Mouse (Mus musculus) cerebellum, adult 11 months (tissue): ENCODE results near the gene Pcbd1.

Source experiments
- DNase-seq: peaks from one replicate; pipeline ENCODE4 v3.0.0; 2022

The Pcbd1 gene

DNA sequence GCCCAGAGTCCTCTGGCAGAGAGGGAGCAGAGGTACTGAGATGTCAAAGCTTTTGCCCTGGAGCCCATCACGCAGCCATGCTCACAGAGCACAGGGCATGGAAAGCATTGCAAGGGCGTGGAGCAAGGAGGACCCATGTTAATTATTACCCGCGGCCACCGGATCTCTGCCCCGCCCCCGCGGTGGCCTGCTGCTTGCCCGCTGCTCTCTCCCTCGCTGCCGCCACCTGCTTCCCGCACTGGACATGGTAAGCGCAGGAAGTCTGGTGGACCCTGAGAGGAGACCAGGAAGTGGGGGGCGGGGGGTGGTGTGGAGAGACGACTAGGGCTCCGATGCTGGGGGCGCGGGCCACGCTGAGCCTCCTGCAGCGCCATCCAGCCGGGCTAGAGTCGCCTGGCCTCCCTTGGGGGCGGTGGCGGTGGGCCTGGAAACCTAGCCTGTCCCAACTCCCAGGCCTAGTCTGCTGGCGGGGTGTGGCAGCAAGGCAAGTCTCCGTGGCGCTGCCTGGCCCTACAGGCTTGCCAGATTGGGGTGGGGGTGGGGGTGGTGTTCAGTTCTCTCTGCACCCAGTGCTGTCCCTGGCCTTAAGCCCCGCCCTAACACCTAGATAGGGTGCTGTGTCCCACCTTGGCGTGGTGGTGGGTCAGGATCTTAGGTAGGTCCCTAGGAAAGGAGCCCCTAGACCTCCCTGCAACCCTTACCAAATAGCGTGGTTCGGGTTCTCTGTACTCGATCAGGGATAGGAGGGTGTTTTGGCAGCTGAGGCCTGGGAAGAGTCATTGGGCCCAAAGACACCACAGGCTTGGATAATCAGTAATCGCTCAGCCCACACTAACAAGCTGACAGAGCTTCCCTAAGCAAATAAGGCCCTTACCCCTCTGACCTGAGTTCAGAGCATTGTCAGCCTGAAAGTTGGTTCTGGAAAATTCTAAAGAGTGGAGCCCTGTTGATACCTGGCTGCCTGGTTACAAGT, at the start of gene Pcbd1:
Gene Pcbd1, plus strand, starts transcription at position 162 of the 973 bp plus-strand sequence.
- DNase-seq: peak; percentile 44

DNA sequence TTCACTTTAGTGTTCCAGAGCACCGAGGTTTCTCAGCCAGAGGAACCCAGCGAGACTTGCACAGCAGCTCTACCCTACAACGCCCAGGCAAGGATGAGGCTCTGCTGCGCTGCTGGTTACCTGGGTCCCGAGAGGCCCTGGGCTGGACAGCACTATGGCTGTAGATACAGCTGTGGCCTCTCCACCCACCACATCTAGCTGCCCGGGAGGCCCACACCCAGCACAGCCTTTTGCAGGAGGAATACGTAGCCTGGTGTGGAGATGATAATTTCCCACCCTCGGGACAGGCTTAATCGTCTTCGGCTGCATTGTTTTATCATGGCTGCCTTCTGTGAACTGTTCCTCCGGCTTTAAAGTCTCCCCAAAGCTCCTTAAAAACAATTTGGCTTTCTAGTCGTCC, 49.5 kb upstream of the Pcbd1 start:
- DNase-seq: no peak

DNA sequence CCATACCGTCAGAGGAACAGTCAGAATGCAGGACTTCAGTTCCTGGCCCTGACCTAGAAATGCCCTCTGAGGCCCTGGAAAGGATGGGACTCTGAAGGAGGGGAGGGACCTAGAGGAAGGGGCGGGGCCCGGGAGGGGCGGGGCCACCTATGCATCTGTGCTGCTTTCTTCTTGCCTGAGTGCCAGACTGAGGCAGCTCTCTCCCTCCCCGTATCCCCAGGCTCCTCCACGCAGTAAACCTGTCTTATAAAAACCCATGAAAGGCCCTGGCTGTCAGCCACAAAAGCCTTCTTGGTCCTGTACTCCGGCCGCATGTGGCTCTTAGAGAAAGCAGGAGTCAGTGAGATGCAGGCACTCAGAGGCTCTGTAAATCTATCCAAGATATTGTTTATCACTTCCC, 44.0 kb upstream of the Pcbd1 start:
- DNase-seq: no peak

DNA sequence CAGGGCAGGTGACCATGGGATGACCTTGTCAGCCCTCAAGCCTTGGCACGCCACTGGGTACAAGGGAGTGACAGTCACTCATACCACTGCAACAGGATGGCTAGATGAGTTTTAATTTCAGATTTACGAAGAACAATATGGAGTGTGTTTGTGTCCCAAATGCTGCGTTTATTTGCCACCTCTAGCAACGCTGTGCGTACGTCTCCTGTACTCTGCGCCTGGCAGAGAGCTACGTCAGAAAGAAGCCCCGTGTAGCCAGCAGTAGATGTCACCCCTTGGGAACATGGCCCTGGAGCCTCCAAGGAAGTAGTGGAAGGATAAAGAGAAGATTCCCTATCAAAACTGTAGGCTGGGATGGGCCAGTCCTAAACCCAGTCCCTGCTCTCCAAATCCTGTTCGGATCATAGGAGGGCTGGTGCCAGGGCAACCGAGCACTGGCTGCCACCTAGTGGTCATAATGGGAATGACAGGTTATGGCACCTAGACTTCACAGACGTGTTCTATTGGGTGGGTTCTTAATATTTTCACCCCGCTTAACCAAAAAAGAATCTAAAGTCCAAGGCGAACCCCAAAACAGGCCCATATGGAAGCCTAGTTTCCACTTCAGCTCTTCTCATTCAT, 37.0 kb upstream of the Pcbd1 start:
- DNase-seq: peak; percentile 64

DNA sequence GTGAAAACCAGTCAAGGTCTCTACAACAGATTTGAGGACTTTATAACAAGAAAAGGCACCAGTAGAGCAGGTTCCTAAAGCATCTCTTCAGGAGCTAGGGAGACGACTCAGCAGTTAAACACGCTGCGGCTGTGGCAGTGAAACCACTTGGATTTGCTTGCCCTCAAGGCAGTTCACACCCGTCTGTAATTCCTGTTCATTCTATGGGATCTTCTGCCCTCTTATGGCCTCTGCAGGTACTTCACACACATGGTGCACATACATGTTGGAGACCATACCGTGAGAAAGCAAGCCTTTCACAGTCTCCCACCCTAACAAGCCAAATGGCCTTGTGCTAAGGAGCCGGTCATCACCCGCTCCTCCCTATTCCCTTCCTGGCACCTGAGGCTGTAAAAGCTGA, 32.5 kb upstream of the Pcbd1 start:
- DNase-seq: no peak

DNA sequence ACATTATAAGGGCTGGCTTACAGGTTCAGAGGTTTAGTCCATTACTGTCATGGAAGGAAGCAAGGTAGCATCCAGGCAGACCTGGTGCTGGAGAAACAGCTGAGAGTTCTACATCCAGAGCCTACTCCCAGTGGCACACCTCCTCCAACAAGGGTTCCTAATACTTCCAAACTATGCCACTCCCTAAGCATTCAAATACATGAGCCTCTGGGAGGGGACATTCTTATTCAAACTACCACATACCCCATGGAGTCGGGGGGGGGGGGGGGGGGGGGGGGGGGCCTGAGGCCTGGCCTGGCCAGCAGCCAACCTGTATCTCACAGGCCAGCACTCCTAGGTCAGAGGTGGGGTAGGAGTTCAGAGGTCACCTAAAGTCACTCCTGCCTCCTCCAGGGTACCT, 30.0 kb upstream of the Pcbd1 start:
- no peak for DNase-seq

DNA sequence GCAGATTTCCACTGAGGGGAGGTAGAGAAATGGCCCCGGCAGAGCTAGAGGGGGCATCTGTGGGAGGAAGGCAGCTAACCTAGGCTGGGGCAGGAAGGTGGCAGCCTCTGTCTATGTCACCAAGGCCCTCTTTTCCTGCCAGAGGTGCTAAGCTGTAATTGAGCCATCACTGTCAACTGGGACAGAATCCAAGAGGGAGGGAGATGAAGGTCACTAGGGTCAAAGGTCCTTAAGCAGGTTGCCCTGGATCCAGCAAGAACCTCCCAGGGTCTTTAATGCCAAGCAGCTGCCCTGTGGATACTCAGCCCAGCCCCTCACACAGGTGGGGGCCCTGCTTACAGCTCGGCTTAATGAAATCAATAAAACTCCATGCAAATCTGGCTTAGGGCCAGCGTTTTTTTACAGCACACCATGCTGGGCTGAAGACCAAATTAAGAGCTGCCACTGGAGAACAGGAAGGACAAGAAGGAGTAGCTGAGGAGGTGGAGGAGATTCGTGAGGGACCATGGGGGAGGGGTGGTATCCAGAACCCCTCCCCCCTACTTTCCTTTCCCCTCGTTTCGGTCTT, 29.5 kb upstream of the Pcbd1 start:
- no peak for DNase-seq

DNA sequence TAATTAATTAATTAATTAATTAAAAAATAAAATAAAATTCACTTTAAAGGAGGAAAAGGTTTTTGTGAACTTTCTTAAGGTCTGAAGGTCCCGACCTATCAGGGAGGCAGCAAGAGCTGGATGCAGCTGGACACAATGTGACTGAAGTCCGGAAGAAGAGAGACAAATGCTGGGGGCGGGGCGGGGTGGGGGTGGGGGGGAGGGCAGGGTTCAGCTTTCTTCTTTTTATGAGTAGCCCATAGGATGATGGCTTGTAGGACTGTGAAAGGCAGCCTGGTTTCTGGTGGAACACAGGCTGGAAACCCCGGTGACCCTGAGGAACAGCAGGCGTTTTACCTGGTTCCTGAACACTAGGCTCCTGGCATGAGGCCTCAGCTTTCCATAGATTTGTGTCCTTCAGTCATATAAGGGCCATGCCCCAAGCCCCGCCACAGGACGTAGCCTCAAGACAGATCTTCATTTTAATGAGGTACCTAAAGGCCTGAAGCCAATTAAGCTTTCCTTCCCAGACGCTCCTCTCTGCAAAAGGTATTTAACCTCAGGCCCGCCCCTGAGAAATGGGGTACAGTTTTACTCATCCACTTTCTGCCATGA, 25.8 kb upstream of the Pcbd1 start:
- no peak for DNase-seq

DNA sequence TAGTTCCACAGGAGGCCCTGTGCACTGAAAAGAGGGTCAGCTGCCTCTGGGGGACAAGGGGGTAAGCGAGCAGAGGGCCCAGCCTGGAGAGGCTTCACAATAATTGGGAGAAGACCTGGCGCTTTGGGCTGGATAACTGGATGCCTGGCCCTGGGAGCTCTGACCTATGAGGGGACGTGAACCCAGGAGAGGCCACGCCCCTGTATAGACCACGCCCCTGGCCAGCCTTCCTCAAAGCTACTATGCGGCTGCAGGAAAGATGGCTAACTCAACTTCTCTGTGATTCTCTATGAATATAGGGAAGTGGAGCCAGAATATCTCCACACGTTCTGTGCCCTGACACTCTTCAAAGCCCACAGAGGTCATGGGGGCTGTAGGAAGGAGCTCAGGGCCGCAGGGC, 24.5 kb upstream of the Pcbd1 start:
- no peak for DNase-seq

DNA sequence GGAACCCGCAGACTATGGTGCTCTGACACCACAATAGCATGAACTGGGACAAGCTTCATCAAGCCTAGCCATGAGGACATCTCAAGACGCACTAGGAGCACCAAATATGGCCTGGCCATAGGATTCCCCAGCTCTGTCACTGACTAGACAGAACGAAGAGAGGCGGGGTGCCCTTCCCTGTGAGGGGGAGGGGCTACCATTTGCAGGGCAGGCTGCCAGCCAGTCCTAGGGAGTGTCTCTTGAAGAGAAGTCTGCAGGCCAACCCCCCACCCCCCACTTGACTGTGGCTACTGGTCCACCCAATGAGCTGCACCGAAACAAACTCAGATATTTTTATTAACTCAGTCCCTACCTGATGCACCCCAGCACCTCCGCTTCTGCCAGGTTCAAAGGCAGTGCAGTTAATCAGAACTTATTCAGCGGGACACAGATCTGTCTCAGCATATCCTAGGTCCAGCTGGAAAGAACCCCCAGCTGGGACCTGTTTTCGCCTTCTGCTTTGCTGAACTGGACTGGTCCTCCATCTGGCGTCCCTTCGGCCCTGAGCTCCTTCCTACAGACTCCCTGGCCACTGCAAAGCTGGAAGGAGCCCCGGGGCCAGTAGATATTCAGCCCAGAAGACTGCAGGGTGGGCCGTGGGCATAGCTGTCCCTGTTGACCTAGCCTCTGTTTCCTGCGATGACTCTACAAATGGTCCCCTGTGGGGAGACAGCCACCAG, 23.7 kb upstream of the Pcbd1 start:
- DNase-seq: peak; percentile 33

DNA sequence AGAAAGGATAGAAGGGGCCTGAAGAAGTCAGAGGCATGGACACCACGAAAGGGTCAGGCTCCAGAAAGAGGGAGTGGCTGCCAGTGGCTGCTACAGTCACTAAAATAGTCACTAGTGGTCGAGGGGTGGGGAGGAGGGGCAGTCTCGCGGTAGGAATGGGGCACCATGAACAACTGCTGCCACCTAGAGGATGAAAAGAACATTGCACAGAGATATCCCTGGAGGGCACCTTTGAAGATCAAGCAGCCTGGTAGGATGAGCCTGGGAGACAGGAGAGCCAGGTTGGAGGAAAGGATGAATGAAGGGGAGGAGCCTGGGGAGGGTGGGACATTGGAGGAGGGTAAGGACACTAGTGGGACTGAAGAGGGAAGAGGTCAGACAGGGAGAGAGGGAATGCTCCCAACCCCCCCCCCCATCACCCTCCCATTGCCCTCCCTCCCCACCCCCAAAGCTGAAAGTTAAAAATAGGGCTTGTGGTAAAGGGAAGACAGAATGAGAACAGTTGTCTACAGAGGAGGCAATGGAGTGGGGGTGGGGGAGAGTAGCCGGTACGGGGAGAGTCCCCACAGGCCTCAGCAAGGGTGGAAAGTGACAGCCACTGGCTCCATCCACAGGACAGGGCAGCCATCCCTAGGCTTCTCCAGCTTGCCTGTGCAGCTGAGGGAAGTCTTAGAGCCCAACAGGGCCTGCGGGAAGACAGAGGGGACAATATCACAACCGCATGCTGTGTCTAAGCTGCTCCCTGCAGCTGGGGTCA, 20.5 kb upstream of the Pcbd1 start:
- peak; percentile 39 for DNase-seq

DNA sequence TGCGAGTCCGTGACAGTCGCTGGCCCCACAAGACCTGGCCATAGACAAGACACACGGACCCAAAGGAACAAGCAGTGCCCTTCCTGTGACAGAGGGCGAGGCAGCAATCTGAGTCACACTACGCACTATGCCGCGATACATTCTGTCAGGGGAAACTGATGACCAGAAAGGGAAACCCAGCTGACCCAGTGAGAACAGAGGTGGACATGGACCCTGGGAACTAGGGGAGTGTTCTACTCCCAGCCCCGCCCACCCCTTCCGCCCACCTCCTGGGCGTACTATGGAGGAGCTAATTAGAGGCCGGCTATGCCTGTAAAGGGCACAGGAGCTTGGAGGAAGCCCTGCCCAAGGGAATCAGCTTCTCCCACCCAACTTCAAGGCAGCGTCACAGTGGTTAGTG, 19.9 kb upstream of the Pcbd1 start:
- DNase-seq: no peak

DNA sequence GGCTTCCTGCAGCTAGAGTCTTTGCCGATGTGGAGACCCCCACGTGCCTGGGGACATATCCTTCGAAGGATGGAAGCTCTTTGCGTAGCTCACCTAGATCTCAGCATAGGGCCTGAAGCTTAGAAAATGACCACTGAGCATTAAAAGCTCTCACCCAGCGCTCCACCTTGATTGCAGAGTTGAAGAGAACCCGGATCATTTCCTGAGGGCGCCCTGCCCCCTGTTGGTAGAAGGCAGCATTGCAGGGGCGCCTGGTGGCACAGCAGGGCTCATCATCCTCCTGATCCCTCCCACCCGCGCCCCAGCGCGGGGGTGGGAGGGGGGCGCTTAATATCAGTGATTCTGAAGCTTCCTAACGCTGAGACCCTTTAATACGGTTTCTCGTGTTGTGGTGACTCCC, 16.8 kb upstream of the Pcbd1 start:
- DNase-seq: peak; percentile 55

DNA sequence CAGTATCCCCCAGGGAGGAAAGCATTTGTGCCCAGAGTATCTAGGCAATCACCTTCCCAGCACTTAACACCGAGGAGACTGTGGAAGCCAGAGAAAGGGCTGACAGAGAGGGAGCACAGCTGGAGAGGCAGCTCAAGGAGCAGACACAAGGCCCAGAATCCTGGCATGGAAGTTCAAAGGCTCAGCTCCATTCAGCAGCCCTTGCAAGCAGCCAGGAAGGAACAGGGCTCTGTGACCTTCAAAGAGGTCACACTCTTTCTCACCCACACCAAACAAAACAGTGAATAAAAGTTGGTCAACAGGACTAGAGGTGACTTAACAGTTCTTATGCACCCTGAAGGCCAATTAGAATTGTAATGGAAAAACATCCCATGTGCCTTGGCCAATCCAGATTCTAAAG, 14.5 kb upstream of the Pcbd1 start:
- no peak for DNase-seq

DNA sequence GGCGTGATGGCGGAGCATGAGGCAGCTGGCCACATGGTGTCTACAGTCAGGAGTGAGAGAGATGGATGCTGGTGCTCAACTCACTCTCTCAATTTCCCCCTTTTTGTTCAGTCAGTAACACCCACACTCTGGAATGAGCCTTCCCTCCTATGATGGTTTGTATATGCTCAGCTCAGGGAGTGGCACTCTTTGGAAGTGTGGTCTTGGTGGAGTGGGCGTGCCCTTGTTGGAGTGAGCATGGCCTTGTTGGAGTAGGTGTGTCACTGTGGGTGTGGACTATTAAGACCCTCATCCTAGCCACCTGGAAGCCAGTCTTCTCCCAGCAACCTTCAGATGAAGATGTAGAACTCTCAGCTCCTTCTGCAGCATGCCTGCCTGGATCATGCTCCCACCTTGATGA, 13.5 kb upstream of the Pcbd1 start:
- no peak for DNase-seq

DNA sequence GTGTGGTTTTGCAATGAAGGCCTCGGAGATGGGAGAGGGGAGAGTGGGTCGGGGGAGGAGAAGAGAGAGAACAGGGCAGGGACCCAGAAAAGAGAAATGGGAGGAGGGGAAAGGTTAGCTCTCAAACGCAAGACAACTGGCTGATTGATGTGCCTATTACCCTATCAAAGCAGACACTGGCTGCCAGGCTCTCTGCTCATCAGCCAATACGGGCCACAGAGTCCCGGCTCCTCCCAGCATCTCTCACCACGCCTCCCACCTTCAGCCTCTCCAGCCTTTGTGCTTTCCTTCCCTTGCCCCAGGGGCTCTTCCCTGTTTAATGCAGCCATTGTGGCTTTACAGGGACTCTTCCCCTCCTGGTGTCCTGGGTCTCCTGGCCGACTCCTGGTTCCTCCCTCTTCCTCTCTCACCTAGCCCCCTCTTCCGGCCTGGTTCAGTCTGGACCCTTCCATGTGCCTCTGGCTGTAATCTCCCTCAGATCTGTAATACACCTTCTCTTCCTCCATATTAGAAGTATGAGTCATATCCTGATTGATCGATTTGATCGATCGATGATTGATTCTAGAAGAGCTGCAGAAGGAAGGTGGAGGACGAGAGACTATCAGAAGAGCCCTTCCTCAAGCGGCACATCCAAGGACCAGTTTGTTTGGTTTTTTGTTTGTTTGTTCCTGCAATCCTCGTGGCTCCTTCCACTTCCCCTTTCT, 8.8 kb upstream of the Pcbd1 start:
- DNase-seq: no peak

DNA sequence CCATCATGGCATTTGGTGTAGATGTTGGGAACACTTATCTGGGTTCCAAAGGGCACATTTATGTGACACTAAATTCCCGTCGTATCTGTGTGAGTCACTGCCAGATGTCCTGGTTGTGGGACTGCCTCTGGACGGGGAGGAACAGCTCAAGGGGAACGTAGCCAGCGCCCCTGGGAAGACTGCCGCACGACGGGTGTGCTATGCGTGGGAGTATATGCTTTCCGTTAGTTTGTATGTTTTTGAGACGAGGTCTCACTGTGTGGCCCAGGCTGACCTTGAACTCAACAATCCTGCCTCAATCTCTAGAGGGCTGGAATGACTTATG, 8.2 kb upstream of the Pcbd1 start:
- DNase-seq: no peak

DNA sequence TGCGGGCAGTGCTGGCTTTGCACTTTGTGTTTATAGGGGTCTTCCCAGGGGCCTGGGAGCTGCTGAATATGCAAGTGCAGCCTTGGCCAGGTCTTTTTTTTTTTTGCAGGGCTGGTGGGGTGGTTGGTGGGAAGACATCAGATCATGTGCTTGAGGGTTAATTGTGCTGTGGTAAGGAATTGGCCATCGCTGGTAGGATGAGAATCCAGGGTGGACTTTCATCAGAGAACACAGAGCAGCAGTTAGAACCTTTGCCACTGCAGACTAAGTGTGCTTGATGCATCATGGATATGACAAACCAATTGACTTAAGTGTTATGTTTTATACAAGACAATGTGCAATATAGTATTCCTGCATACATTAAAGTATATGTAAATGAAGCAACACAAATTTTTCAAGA, 3.8 kb upstream of the Pcbd1 start:
- DNase-seq: no peak

DNA sequence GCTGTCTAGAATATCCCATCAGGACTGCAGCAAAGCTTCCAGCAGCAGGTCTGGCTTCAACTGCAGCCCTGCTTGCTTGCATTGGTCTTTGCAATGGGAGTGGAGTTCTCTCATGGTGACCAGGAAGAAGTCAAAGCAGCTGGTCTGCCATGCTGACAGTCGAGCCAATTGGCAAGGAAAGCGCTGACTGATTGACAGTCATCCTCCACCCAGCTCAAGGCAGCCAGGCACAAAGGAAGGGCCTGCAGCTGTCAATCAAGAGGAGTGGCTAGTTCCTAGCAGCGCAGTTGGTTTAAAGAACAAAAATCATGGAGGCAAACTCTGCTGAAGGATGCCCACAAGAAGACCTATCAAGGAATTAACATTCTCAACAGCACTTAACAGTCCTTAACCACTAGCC, 2.6 kb upstream of the Pcbd1 start:
- no peak for DNase-seq

DNA sequence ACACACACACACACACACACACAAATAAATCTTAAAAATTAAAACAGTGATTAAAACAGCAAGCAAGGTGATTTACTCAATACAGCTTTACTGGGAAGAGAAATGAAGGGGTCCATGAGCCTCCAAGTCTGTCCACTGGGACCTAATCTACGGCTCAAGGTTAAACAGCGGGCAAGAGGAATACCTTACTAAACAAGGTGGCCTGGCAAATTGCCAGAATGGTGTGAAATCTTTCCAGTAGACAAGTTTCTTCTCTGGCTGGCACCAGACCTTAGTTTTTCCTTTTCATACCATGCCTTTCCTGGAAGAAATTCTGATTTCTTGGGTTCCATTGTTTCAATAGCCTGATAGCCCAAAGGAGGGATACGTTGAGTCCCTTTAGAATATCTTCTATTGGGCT, 663 bp upstream of the Pcbd1 start:
- DNase-seq: no peak

DNA sequence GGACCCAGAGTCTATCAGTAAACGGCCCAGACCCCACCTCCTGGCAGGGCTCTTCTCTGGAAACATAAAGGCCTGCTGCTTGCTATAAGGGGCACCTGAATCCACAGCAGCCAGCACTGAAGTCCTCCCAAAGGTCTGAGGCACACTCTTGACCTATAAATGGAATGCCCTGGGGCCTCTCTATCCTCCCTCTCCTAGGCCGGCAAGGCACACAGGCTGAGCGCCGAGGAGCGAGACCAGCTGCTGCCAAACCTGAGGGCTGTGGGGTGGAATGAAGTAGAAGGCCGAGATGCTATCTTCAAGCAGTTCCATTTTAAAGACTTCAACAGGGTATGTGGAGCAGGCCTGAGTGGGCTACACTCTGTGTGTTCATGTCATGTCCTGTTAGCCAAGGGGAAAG, 2.7 kb downstream of the Pcbd1 start:
- DNase-seq: no peak
